Mouse (Mus musculus) limb, embryonic 12.5 days (tissue): ENCODE data around the gene Eogt. TPM values are rescaled to one million over a fixed set of nuclear protein-coding genes. Genes with fewer than 3 reads are reported as not detected.
A peak's percentile ranks its signal among the peaks of the same experiment; 100 is the strongest.

Source experiments
- ATAC-seq: fragments of 200-750 bp; cut with Nextera tagmentation; 2 replicates; pipeline ENCODE4 v1.8.0; 2017; ENCODE audit warnings: low read depth, moderate TSS enrichment; ENCODE audit not compliant: insufficient number of reproducible peaks, insufficient read depth, low FRiP score, low TSS enrichment
- H3K27ac ChIP-seq: fragments of 300-500 bp; sonication (generic); 2 replicates; pipeline ENCODE4 v1.5.1; 2016; ENCODE audit warnings: mild to moderate bottlenecking, moderate library complexity
- H3K27me3 ChIP-seq: fragments of 300-500 bp; sonication (generic); 2 replicates; pipeline ENCODE4 v1.6.1; 2016; ENCODE audit warnings: mild to moderate bottlenecking, moderate library complexity
- H3K36me3 ChIP-seq: fragments of 300-500 bp; sonication (generic); 2 replicates; pipeline ENCODE4 v1.6.1; 2016; ENCODE audit warnings: mild to moderate bottlenecking, moderate library complexity
- H3K4me1 ChIP-seq: fragments of 300-500 bp; sonication (generic); replicated peaks from 2 replicates; pipeline ENCODE4 v1.6.1; 2016
- H3K4me2 ChIP-seq: fragments of 300-500 bp; sonication (generic); 2 replicates; pipeline ENCODE4 v1.6.1; 2016; ENCODE audit warnings: mild to moderate bottlenecking, moderate library complexity
- H3K4me3 ChIP-seq: fragments of 300-500 bp; sonication (generic); replicated peaks from 2 replicates; pipeline ENCODE4 v1.5.1; 2016; ENCODE audit warnings: mild to moderate bottlenecking
- H3K9ac ChIP-seq: fragments of 300-500 bp; sonication (generic); replicated peaks from 2 replicates; pipeline ENCODE4 v1.6.1; 2016; ENCODE audit warnings: mild to moderate bottlenecking, moderate library complexity
- H3K9me3 ChIP-seq: fragments of 300-500 bp; sonication (generic); 2 replicates; pipeline ENCODE4 v1.6.1; 2016; ENCODE audit warnings: mild to moderate bottlenecking, moderate library complexity
- WGBS: fragments of 180-500 bp; shearing (Covaris S2); methylation state at CpG from one replicate; pipeline ENCODE4 v1.1.7; 2016; 5-methylcytosine and 5-hydroxymethylcytosine counted together
- polyA plus RNA-seq: library from polyadenylated mRNA; unstranded; fragments of >200 nt; fragmentation: Nextera tagmentation; extraction: Ambion mirVana; gene quantifications from 2 replicates; pipeline ENCODE4 v1.2.1, GENCODE M21; 2016

The Eogt gene
- polyA plus RNA-seq, 1 experiment from 2014 or later = 13.3 TPM

GRCm38 (mm10) chr6:97104264-97104852, 44.6 kb downstream of the Eogt start:
- 78% methylated on average over 7 of the region's 7 CpGs for WGBS
- Histone ChIP-seq H3K27ac (no peak overlapping the region), H3K9ac (no peak overlapping the region), H3K27me3 (peaks cover 26% of the 10 kb centered on the region), H3K4me2 (no peak overlapping the region), H3K36me3 (no peaks in the 10 kb centered on the region), H3K4me3 (no peak overlapping the region), H3K4me1 (peaks cover 12% of the 10 kb centered on the region), H3K9me3 (no peaks in the 10 kb centered on the region)
- ATAC-seq = no peak

- no peak overlapping the region for H3K4me3 ChIP-seq
- WGBS = 7% methylated on average over 15 of the region's 15 CpGs
- no peaks in the 10 kb centered on the region for H3K9me3 ChIP-seq
- no peak overlapping the region for H3K9ac ChIP-seq
- ATAC-seq = no peak
- no peaks in the 10 kb centered on the region for H3K36me3 ChIP-seq
- no peak overlapping the region for H3K27ac ChIP-seq
- H3K4me2 ChIP-seq = peak overlapping the region; percentile 27; the same call in 1 of the 2 replicates
- peaks cover 12% of the 10 kb centered on the region for H3K4me1 ChIP-seq
- peaks cover 26% of the 10 kb centered on the region for H3K27me3 ChIP-seq
Measured at GRCm38 (mm10) chr6:97101958-97102702, 46.9 kb downstream of the Eogt start.

GRCm38 (mm10) chr6:97101190-97101957, 47.6 kb downstream of the Eogt start:
- no peak for ATAC-seq
- Histone ChIP-seq H3K4me3 (no peak overlapping the region), H3K27me3 (peaks cover 26% of the 10 kb centered on the region), H3K9ac (no peak overlapping the region), H3K36me3 (no peaks in the 10 kb centered on the region), H3K4me2 (peak overlapping the region; percentile 27; the same call in 1 of the 2 replicates), H3K4me1 (peaks cover 12% of the 10 kb centered on the region), H3K9me3 (no peaks in the 10 kb centered on the region), H3K27ac (no peak overlapping the region)
- WGBS = 12% methylated on average over 12 of the region's 12 CpGs

- Histone ChIP-seq H3K4me3 (no peak overlapping the region), H3K36me3 (no peaks in the 10 kb centered on the region), H3K9me3 (no peaks in the 10 kb centered on the region), H3K4me1 (no peaks in the 10 kb centered on the region), H3K27ac (no peak overlapping the region), H3K9ac (no peak overlapping the region), H3K4me2 (no peak overlapping the region), H3K27me3 (peaks cover 4% of the 10 kb centered on the region)
- ATAC-seq = no peak
- 62% methylated on average over 2 of the region's 2 CpGs for WGBS
Measured at GRCm38 (mm10) chr6:97082336-97082735, 66.6 kb downstream of the Eogt start.

GRCm38 (mm10) chr6:97080016-97080415, 69.0 kb downstream of the Eogt start:
- WGBS = 50% methylated on average over 9 of the region's 9 CpGs

GRCm38 (mm10) chr6:97060074-97060681, 88.8 kb downstream of the Eogt start, which contains the start of gene Fam19a4:
Fam19a4 (minus strand) TSS chr6:97060413.
- no peak within 1 kb of the TSS; the same call in 1 of the 2 replicates for H3K9ac ChIP-seq
- WGBS = under 1% methylated on average over 26 of the region's 30 CpGs
- H3K9me3 ChIP-seq = no peaks in the 10 kb centered on the region
- H3K36me3 ChIP-seq = no peaks in the 10 kb centered on the region
- peak; percentile 87 for ATAC-seq
- H3K4me3 ChIP-seq = peak within 1 kb of the TSS; percentile 45
- peaks cover 46% of the 10 kb centered on the region for H3K27me3 ChIP-seq
- H3K27ac ChIP-seq = no peak within 1 kb of the TSS
- peak within 1 kb of the TSS; percentile 75 for H3K4me2 ChIP-seq
- peaks cover 22% of the 10 kb centered on the region for H3K4me1 ChIP-seq

More at GRCm38 (mm10) chr6:97080016-97080415, 69.0 kb downstream of the Eogt start:
- Histone ChIP-seq H3K9me3 (no peaks in the 10 kb centered on the region), H3K4me2 (no peak overlapping the region), H3K4me3 (no peak overlapping the region), H3K27me3 (peaks cover 4% of the 10 kb centered on the region), H3K36me3 (no peaks in the 10 kb centered on the region), H3K9ac (no peak overlapping the region), H3K4me1 (no peaks in the 10 kb centered on the region), H3K27ac (no peak overlapping the region)
- no peak for ATAC-seq

Other genes with a start within 250 kb of the Eogt start
- 0.46 and 0.71 TPM in 2 replicates for gene Fam19a4, start 88.8 kb downstream of the Eogt start, polyA plus RNA-seq
- gene Tmf1, start 29.9 kb upstream of the Eogt start, polyA plus RNA-seq = 32.0 and 38.3 TPM in 2 replicates
- gene Uba3, start 56.5 kb upstream of the Eogt start, polyA plus RNA-seq = 96.6 and 99.4 TPM in 2 replicates
- 45.0 and 47.7 TPM in 2 replicates for gene Arl6ip5, start 61.5 kb upstream of the Eogt start, polyA plus RNA-seq
- 4.6 and 5.5 TPM in 2 replicates for gene Lmod3, start 103.6 kb upstream of the Eogt start, polyA plus RNA-seq